Mouse (Mus musculus) liver, postnatal 0 days (tissue): Measurements from ENCODE around the gene Atxn7l2.

Experiments used
- CTCF ChIP-seq: sonication (generic); IDR thresholded peaks from 2 replicates; pipeline ENCODE4 v1.5.1; 2016; ENCODE audit warnings: antibody characterized with exemption, low read depth
- EP300 ChIP-seq: IDR thresholded peaks from 2 replicates; pipeline ENCODE4 v1.6.1; 2016; ENCODE audit warnings: antibody characterized with exemption, low read depth, mild to moderate bottlenecking

DNA sequence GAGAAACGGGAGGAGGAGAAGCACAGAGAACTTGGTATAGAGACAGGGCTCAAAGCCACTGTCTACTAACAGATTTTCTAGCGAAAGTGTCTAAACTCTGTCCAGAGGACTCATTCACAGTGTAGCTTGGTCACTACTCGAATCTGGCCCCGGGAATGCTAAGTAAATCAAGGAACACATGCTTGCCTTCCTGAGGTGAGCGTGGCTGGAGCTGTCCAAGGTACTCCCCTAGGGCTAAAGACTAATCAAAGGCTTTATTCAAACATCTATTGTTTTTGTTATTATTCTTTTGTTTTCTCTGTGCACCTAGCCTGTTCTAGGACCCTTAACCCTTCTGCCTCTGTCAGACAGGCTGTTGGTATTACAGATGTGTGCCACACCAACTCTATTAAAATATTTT is 4.0 kb upstream of the Atxn7l2 start:
- TF ChIP-seq CTCF (no peak), EP300 (no peak)
